Mouse (Mus musculus): ENCODE measurements around the gene Tmprss2.

Gene Tmprss2

GRCm38 (mm10) chr16:97610939-97611338 is at the start of gene Tmprss2:
Tmprss2 (minus strand) TSS chr16:97611195.
- DNase-seq, result peak; percentile 90 to 93

- DNase-seq, result peak; percentile 37 to 53
Measured at GRCm38 (mm10) chr16:97659225-97659658, 48.2 kb upstream of the Tmprss2 start.

GRCm38 (mm10) chr16:97658481-97658880 is 47.5 kb upstream of the Tmprss2 start:
- no peak for DNase-seq

DNA sequence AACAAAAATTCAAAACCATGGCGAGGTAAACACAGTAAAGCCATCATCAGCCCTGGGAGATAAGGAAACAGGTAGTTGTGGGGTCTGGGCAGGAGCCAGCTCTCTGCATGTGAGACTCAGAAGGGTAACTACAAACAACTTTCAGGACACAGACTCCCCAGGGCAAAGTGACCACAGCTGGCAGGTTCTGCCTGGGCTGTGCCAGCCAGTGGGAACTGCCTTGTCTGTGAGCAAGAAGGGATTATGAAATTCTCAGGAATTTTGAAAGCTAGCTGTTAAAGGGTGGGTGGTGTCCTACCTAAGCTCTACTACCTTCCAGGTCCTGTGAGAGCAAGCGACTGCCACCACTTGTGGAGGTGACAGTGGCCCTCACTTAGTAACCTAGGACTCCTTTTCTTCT is 44.8 kb upstream of the Tmprss2 start:
- peak; percentile 57 to 80 for DNase-seq

DNA sequence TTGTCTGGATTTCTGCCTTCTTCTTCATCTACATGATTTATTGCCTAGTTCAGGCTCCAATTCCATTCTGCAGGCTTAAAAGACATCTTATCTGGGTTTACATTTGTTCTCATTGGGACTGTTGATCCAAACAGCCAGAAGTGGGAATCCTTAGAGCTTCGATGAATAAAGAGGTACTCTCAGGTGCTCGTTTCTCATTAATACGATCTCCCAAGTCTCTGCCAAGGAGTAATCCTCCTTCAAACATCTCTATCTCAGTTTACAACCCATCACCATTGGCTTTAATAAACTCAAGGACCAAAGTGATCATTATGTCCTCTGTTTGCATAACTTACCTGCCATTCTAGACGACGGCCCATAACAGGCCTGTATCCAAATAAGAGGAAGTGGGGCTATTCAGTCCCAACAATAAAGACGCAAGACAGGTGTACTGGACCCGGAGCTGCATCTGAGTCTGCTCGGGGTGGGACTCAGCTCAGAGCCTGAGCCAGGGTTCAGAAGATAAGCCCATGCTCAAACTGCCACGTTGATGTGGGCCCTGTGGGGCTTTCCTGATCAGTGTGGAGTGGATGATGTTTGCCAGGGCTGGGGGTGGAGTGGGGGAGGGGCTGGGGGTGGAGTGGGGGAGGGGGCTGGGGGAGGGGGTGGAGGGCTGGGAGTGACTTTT is 38.7 kb upstream of the Tmprss2 start:
- no peak for DNase-seq

GRCm38 (mm10) chr16:97644681-97645080 is 33.7 kb upstream of the Tmprss2 start:
- DNase-seq, result no peak

GRCm38 (mm10) chr16:97639630-97640029 is 28.6 kb upstream of the Tmprss2 start:
- no peak for DNase-seq

DNA sequence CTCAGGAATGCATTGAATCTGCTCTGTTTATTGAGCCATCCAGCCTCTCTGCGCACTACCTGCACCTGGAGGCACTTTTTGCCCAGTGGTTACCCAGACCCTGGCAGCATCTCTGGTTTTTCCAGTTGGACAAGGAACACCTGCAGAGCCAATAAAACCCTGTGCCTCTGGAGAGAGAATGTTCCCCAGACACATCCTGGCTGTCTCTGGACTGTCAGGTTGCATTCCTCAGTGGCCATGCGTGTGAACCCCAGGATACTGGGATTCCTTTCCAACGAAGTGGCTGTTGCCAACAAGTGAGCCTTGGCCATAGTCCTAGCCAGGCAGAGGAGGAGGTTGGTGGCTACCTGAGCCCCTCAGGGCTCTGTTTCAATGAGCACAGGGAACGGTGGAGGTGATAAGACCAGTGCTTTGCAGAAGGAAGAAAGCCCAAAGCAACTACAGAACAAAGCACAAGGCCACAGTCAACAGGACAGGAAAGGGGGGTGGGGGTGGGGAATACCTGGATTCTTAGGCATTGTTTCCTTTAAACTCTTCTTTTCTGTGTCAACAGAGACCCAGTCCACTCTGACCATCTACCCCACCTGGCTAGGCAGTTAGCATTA is 22.0 kb upstream of the Tmprss2 start:
- peak; percentile 10 to 32 for DNase-seq

DNA sequence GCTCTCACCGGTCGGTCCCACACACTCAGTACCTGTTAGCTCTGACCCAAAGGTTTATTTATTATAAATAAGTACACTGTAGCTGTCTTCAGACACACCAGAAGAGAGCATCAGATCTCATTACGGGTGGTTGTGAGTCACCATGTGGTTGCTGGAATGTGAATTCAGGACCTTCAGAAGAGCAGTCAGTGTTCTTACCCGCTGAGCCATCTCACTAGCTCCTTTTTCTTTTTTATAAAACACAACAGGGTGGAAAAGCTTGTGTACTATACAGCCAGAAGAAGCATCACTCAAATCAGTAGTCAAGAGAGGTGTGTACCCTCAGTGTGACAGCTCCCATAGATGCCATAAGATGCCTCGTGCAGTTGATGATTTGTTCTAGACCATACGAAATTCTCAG is 12.2 kb upstream of the Tmprss2 start:
- DNase-seq, result no peak

DNA sequence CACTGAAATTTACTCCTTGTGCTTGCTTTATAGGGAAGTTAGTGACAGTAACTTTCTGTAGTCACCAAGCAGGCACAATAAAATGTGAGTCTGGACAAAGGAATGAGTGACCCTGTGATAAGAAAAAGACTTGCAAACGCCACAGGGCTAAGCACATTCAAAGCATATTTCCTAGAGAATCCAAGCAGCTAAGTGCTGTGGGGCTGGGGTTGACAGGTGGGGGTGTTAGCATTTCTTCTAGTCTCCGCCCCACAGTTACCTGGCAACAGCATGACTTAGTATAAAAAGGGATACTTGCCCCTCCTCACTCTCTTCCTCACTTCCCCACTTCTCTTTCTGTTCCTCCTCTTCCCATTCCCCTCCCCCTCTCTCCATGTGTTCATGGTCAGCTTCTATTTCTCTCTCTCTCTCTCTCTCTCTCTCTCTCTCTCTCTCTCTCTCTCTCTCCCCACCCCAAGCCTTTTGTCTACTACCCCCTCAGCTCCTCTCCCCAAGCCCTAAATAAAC is 11.4 kb upstream of the Tmprss2 start:
- DNase-seq, result no peak

- no peak for DNase-seq
Measured at GRCm38 (mm10) chr16:97618285-97618684, 7.3 kb upstream of the Tmprss2 start.

GRCm38 (mm10) chr16:97612009-97612408 is 1.0 kb upstream of the Tmprss2 start:
- no peak for DNase-seq

DNA sequence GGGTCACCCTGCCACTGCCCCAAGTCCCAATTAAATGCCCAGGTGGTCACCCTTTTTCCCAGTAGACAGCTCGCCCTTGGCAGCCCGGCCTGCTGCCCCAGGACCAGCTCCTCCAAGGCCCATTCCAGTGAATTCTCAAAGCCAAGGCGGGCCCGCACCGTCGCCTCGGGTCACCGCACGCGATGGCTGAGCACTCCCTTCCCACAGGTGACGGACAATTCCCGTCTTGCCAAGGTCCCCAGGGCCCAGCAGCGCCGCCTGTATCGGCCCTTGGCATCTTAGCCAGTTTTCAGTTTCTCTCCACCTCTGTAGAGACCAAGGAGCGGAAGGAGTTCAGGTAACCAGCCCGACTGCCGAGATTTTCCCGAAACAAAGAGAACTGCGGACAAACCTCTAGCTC is 749 bp downstream of the Tmprss2 start:
- peak; percentile 58 to 62 for DNase-seq

- peak; percentile 54 to 67 for DNase-seq
Measured at GRCm38 (mm10) chr16:97609676-97610075, 1.3 kb downstream of the Tmprss2 start.

DNA sequence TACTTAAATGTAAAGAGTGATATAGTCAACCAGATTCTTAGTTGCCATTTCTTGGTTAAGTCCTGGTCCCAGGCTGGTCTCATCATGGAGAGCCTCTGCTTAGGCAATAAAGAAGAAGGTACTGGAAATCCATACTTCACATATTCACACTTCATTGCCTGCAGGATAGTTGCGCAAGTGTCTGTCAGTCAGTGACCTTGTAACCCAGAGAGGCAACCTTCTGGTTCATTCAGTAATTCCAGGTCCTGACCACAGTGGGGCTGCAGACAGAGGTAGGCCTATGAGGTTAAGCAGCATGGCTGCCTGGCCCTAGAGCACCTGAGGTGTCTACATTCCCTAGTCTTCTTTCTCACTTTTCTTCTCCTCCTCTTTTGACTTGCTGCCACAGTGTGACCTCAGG is 3.0 kb downstream of the Tmprss2 start:
- DNase-seq, result no peak

GRCm38 (mm10) chr16:97606829-97607228 is 4.2 kb downstream of the Tmprss2 start:
- peak in 1 of 2 experiments; percentile 48 for DNase-seq

DNA sequence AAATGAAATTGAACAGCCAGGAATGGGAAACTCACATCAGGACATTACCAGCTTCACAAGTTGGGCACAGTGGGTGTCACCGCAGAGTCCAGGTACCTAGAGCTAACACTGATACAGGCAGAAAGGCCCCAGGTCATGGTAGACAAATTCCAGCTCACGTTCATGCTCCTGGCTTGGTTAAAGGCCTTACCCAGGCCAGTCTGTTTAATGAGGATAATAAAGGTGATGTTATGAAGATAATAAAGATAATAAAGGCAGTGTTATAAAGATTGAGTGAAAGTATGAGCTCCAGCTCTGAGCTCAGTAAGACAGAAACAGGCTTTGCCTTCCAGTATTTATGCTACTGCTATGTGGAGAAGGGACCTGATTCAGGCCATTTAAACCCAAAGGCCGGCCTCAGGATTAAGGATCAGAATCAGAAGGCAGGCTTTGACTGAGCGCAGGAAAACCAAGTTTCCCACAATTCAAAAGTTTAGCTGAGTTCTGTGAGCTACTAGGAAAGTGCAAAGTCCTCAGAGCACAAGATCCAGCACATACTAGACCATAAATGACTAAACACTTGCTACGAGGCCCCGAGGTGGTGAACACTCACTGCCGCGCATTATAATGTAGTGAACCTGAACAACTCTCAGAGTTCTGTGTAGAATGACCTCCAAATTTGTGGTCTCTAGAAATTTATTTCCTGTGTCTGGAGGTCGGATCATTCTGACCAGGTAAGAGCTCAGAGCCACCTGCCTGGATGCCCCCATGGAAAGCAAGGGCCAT is 4.9 kb downstream of the Tmprss2 start:
- peak; percentile 63 to 71 for DNase-seq

DNA sequence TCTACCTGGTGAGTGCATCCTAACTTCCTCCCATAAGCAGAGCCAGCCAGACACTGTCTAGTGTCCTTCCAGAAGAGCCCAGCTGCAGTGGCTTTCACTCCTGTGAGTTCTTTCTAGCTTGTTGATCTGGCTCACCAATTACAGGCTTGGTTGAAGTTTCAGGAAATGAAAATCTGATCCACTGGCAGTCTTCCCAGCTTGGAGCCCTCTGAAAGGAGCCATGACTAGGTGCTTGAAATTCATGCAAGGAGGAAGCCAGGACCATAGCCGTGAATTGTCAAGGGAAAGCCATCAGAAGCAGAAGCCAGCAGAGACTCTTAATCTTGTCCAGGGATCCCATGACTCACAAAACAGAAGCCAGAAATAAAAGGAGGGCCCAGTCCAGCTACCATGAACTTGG is 8.7 kb downstream of the Tmprss2 start:
- peak; percentile 78 to 81 for DNase-seq

GRCm38 (mm10) chr16:97600591-97600990 is 10.4 kb downstream of the Tmprss2 start:
- no peak for DNase-seq

GRCm38 (mm10) chr16:97598046-97598445 is 12.9 kb downstream of the Tmprss2 start:
- DNase-seq, result peak in 1 of 2 experiments; percentile 66

- DNase-seq, result peak in 1 of 2 experiments; percentile 64
Measured at GRCm38 (mm10) chr16:97593816-97594509, 17.0 kb downstream of the Tmprss2 start.

DNA sequence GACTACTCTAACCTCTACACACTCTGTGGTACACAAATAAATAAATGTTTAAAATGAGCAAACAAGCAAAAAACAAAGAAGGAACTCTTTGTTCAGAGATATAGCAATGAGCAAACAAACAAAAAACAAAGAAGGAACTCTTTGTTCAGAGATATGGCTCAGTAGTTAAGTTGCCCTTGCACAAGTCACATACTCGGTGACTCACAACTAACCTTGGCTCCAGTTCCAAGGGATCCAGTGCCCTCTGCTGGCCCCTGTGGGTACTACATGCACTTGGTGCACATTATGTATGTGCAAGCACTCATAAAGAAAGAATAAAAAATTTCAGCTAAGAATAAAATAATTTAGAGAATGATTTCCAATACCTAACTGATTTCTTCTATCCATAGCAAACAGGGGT is 17.9 kb downstream of the Tmprss2 start:
- peak; percentile 86 to 96 for DNase-seq

DNA sequence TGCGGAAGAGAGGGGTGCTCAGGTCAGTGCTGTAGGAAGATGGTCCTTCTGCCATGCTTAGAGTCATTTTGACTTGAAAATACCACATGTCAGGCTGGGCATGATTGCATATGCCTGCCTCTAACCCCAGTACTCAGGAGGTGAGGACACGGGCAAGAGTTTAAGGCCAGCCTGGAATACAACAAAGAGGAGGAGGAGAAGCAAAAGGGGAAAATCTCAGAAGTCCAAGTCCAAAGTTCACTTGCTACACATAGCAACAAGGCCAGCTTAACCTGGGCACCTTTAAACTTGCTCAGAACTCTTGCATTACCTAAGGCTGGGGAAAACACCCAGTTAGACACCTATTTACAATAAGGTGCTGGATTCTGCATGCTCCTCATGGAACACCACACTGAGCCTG is 19.5 kb downstream of the Tmprss2 start:
- DNase-seq, result peak; percentile 41 to 67

Measured in kidney, adult 8-10 months (tissue).